Mouse (Mus musculus) stomach, embryonic 14.5 days (tissue): ENCODE results near the gene Dusp11. TPM values are rescaled to one million over a fixed set of nuclear protein-coding genes. Genes with fewer than 3 reads are reported as not detected.
"Not testable (repeated sequence)": the region's sequence is repeated elsewhere in the genome, so short reads cannot be mapped to it uniquely, and the experiment has no call there.

Experiments
- ATAC-seq: fragments of 200-750 bp; cut with Nextera tagmentation; 2 replicates; pipeline ENCODE4 v1.8.0; 2017; ENCODE audit warnings: low read depth, moderate TSS enrichment; ENCODE audit not compliant: insufficient number of reproducible peaks, insufficient read depth, low FRiP score
- H3K27ac ChIP-seq: fragments of 300-500 bp; sonication (generic); 2 replicates; pipeline ENCODE4 v1.5.1; 2014; ENCODE audit warnings: mild to moderate bottlenecking, low read length, moderate library complexity, mixed read lengths
- H3K27me3 ChIP-seq: fragments of 300-500 bp; sonication (generic); 2 replicates; pipeline ENCODE4 v1.6.1; 2014; ENCODE audit warnings: low read length, control low read depth, mixed read lengths; ENCODE audit not compliant: control insufficient read depth, insufficient read depth
- H3K36me3 ChIP-seq: fragments of 300-500 bp; sonication (generic); 2 replicates; pipeline ENCODE4 v1.6.1; 2014; ENCODE audit warnings: mild to moderate bottlenecking, control low read depth, low read length, moderate library complexity, mixed read lengths; ENCODE audit not compliant: control insufficient read depth, insufficient read depth
- H3K4me1 ChIP-seq: fragments of 300-500 bp; sonication (generic); 2 replicates; pipeline ENCODE4 v1.6.1; 2014; ENCODE audit warnings: low read length, control low read depth, mixed read lengths; ENCODE audit not compliant: control insufficient read depth, insufficient read depth
- H3K4me2 ChIP-seq: fragments of 300-500 bp; sonication (generic); replicated peaks from 2 replicates; pipeline ENCODE4 v1.6.1; 2014; ENCODE audit warnings: low read depth, low read length, control low read depth
- H3K4me3 ChIP-seq: fragments of 300-500 bp; sonication (generic); 2 replicates; pipeline ENCODE4 v1.5.1; 2014; ENCODE audit warnings: low read depth, low read length, control low read depth
- H3K9ac ChIP-seq: fragments of 300-500 bp; sonication (generic); replicated peaks from 2 replicates; pipeline ENCODE4 v1.6.1; 2014; ENCODE audit warnings: low read depth, mild to moderate bottlenecking, control low read depth, low read length, moderate library complexity, mixed read lengths
- H3K9me3 ChIP-seq: fragments of 300-500 bp; sonication (generic); 2 replicates; pipeline ENCODE4 v1.6.1; 2016; ENCODE audit warnings: low read depth, low read length, control low read depth; ENCODE audit not compliant: control insufficient read depth
- WGBS: fragments of 180-500 bp; shearing (Covaris S2); extraction: QIAGEN DNeasy Blood & Tissue Kit; methylation state at CpG from one replicate; pipeline ENCODE4 v1.1.7; 2014; 5-methylcytosine and 5-hydroxymethylcytosine counted together
- polyA plus RNA-seq: library from polyadenylated mRNA; unstranded; fragments of >200 nt; fragmentation: Nextera tagmentation; extraction: Ambion mirVana; gene quantifications from 2 replicates; pipeline ENCODE4 v1.2.1, GENCODE M21; 2014

The Dusp11 gene
- polyA plus RNA-seq, 1 experiment from 2014 or later: 66.2 TPM

- ATAC-seq: no peak
- H3K4me3 ChIP-seq: no peak overlapping the region
- peaks cover 91% of the 10 kb centered on the region for H3K36me3 ChIP-seq
- no peaks in the 10 kb centered on the region for H3K4me1 ChIP-seq
- H3K4me2 ChIP-seq: no peak overlapping the region
- 85% methylated on average over 6 of the region's 6 CpGs for WGBS
- H3K9me3 ChIP-seq: no peaks in the 10 kb centered on the region
- no peak overlapping the region for H3K9ac ChIP-seq
- no peak overlapping the region for H3K27ac ChIP-seq
- no peaks in the 10 kb centered on the region for H3K27me3 ChIP-seq
Measured at GRCm38 (mm10) chr6:85948549-85948948, 12.9 kb downstream of the Dusp11 start.

- H3K27me3 ChIP-seq: no peaks in the 10 kb centered on the region
- no peak for ATAC-seq
- no peak overlapping the region for H3K9ac ChIP-seq
- no peak overlapping the region for H3K27ac ChIP-seq
- H3K9me3 ChIP-seq: no peaks in the 10 kb centered on the region
- H3K36me3 ChIP-seq: peaks cover 46% of the 10 kb centered on the region
- WGBS: 89% methylated on average over 3 of the region's 3 CpGs
- H3K4me3 ChIP-seq: no peak overlapping the region
- H3K4me1 ChIP-seq: no peaks in the 10 kb centered on the region
- no peak overlapping the region for H3K4me2 ChIP-seq
Measured at GRCm38 (mm10) chr6:85942469-85942868, 19.0 kb downstream of the Dusp11 start.

DNA sequence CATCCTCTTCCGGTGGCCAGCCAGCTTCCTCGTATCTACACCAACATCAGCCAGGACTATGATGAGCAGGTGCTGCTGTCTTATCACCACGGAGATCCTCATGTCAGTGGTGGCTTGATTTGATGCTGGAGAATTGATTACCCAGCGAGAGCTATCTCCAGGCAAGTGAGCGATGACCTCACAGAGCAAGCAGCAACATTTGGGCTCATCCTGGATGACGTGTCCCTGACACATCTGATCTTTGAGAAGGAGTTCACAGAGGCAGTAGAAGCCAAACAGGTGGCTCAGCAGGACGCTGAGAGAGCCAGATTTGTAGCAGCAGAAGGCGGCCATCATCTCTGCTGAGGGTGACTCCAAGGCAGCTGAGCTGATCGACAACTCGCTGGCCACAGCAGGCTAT is 22.8 kb downstream of the Dusp11 start:
- peaks cover 10% of the 10 kb centered on the region for H3K36me3 ChIP-seq
- H3K9ac ChIP-seq: no peak overlapping the region
- H3K9me3 ChIP-seq: no peaks in the 10 kb centered on the region
- no peak overlapping the region for H3K4me2 ChIP-seq
- no peaks in the 10 kb centered on the region for H3K4me1 ChIP-seq
- ATAC-seq: no peak
- no peak overlapping the region for H3K27ac ChIP-seq
- H3K27me3 ChIP-seq: no peaks in the 10 kb centered on the region
- 71% methylated on average over 10 of the region's 10 CpGs for WGBS
- H3K4me3 ChIP-seq: no peak overlapping the region

- Histone ChIP-seq H3K4me2 (peak overlapping the region; percentile 65), H3K4me3 (peak overlapping the region; percentile 37), H3K27ac (peak overlapping the region; percentile 39; the same call in 1 of the 2 replicates), H3K9ac (peak overlapping the region; percentile 53)
- WGBS: 1% methylated on average over 48 of the region's 50 CpGs
- ATAC-seq: peak; percentile 95
- not testable (repeated sequence) for H3K36me3 ChIP-seq, H3K4me1 ChIP-seq, H3K27me3 ChIP-seq, H3K9me3 ChIP-seq
Measured at GRCm38 (mm10) chr6:85936508-85937465, 24.7 kb downstream of the Dusp11 start.

GRCm38 (mm10) chr6:85935646-85936045 is 25.8 kb downstream of the Dusp11 start:
- WGBS: 69% methylated on average over 3 of the region's 3 CpGs
- no peaks in the 10 kb centered on the region for H3K4me1 ChIP-seq
- no peak overlapping the region for H3K9ac ChIP-seq
- H3K9me3 ChIP-seq: no peaks in the 10 kb centered on the region
- H3K36me3 ChIP-seq: no peaks in the 10 kb centered on the region
- H3K4me2 ChIP-seq: no peak overlapping the region
- H3K27me3 ChIP-seq: no peaks in the 10 kb centered on the region
- H3K4me3 ChIP-seq: no peak overlapping the region
- no peak for ATAC-seq
- no peak overlapping the region for H3K27ac ChIP-seq

DNA sequence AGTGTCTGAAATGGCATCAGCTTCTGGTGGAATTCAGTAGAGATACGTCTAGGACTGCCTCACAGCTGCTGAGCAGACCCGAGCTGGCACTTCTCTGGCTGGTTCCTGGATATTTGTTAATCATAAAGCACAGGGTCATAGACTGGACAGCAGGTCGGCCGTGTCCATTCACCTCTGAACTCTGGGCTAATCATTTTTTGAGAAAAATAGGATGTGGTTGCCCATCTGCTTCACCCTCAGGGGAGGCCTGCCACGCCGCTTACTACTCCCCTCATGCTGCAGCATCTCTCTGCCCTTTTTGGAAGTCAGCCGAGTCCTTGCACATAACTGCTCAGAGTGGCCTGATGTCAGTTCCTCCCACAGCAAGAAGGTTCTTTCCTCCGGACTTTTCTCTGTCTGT is 27.4 kb downstream of the Dusp11 start:
- Histone ChIP-seq H3K4me1 (no peaks in the 10 kb centered on the region), H3K9me3 (no peaks in the 10 kb centered on the region), H3K27me3 (no peaks in the 10 kb centered on the region), H3K9ac (no peak overlapping the region), H3K27ac (no peak overlapping the region), H3K4me3 (no peak overlapping the region), H3K36me3 (peaks cover 9% of the 10 kb centered on the region; the same call in 1 of the 2 replicates), H3K4me2 (no peak overlapping the region)
- no peak for ATAC-seq
- 79% methylated on average over 8 of the region's 8 CpGs for WGBS

DNA sequence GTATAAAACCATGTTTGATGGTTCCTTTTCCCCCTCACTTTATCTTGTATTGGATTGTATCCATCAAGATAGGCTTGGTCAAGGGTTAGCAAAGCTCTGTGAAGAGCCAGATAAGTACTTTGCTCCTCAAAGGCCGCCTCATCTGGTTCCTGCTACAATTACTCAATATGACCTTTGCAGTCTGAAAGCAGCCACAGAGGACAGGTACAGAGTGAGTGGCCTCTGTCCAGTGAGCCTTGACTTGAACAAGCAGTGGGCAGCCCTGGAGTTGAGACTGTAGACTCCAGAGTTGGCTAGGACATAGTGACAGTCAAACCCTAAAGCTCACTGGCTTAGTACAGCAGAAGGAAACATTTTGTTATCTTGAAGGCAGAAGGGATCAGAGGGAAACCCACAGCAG is 32.2 kb downstream of the Dusp11 start:
- no peak overlapping the region for H3K9ac ChIP-seq
- no peak overlapping the region for H3K4me2 ChIP-seq
- H3K27ac ChIP-seq: no peak overlapping the region
- peaks cover 35% of the 10 kb centered on the region for H3K36me3 ChIP-seq
- no peaks in the 10 kb centered on the region for H3K9me3 ChIP-seq
- no peak for ATAC-seq
- no peaks in the 10 kb centered on the region for H3K4me1 ChIP-seq
- H3K27me3 ChIP-seq: no peaks in the 10 kb centered on the region
- H3K4me3 ChIP-seq: no peak overlapping the region
- WGBS: 76% methylated on average over 1 of the region's 1 CpGs

GRCm38 (mm10) chr6:85927476-85928464 is 33.7 kb downstream of the Dusp11 start:
- no peaks in the 10 kb centered on the region for H3K9me3 ChIP-seq
- H3K4me2 ChIP-seq: no peak overlapping the region
- H3K4me1 ChIP-seq: no peaks in the 10 kb centered on the region
- no peak overlapping the region for H3K9ac ChIP-seq
- no peak for ATAC-seq
- H3K27me3 ChIP-seq: no peaks in the 10 kb centered on the region
- no peak overlapping the region for H3K4me3 ChIP-seq
- 90% methylated on average over 9 of the region's 9 CpGs for WGBS
- H3K36me3 ChIP-seq: peaks cover 37% of the 10 kb centered on the region
- no peak overlapping the region for H3K27ac ChIP-seq
